Mouse (Mus musculus): Measurements from ENCODE around the gene Cldn19. TPM values are rescaled to one million over a fixed set of nuclear protein-coding genes. Genes with fewer than 3 reads are reported as not detected.

The Cldn19 gene
- polyA plus RNA-seq, 1 experiment from 2014 or later, result not detected

- H3K4me3 ChIP-seq (ENCODE audit: low read depth, low read length), result peak within 1 kb of the TSS; percentile 84
- H3K36me3 ChIP-seq (ENCODE audit: insufficient read depth, low read length), result peaks cover 3% of the 10 kb centered on the region; the same call in 1 of the 2 replicates
- peak; percentile 100 for DNase-seq (ENCODE audit: low spot score)
- peak within 1 kb of the TSS; percentile 77 for H3K9ac ChIP-seq (replicated peaks; ENCODE audit: low read depth)
- peak within 1 kb of the TSS; percentile 97 for H3K4me2 ChIP-seq (replicated peaks; ENCODE audit: low read depth, low read length)
- ATAC-seq, result peak; percentile 99
- no peak for TF ChIP-seq EP300 (IDR thresholded peaks at IDR 0.05)
- no peak for TF ChIP-seq CTCF (IDR thresholded peaks at IDR 0.05)
- no peaks in the 10 kb centered on the region for H3K27me3 ChIP-seq (replicated peaks; ENCODE audit: insufficient read depth, low read length)
- H3K9me3 ChIP-seq (ENCODE audit: low read length), result no peaks in the 10 kb centered on the region
- 2% methylated on average over 57 of the region's 71 CpGs for WGBS
- peak within 1 kb of the TSS; percentile 66 for H3K27ac ChIP-seq (ENCODE audit: low read length)
- peaks cover 6% of the 10 kb centered on the region; the same call in 1 of the 2 replicates for H3K4me1 ChIP-seq (ENCODE audit: insufficient read depth, low read depth, low read length)
Measured at GRCm38 (mm10) chr4:119232410-119233255, 22.6 kb upstream of the Cldn19 start, which contains the start of the genes AU022252 and P3h1. AU022252 (minus strand) TSS chr4:119232712. P3h1 (plus strand) TSS chr4:119232915.

GRCm38 (mm10) chr4:119233256-119233901 lies 21.8 kb upstream of the Cldn19 start:
- H3K27ac ChIP-seq (ENCODE audit: low read length), result peak overlapping the region; percentile 66
- peak overlapping the region; percentile 84 for H3K4me3 ChIP-seq (ENCODE audit: low read depth, low read length)
- H3K9ac ChIP-seq (replicated peaks; ENCODE audit: low read depth), result peak overlapping the region; percentile 66
- ATAC-seq, result peak; percentile 39
- DNase-seq (ENCODE audit: low spot score), result peak; percentile 76
- no peaks in the 10 kb centered on the region for H3K9me3 ChIP-seq (ENCODE audit: low read length)
- H3K36me3 ChIP-seq (ENCODE audit: insufficient read depth, low read length), result 0 out of 2 replicates have a peak, but pooled peaks cover under 1% of the 10 kb centered on the region
- TF ChIP-seq CTCF (IDR thresholded peaks at IDR 0.05) (peak; percentile 44), EP300 (IDR thresholded peaks at IDR 0.05) (no peak)
- under 1% methylated on average over 36 of the region's 36 CpGs for WGBS
- H3K4me1 ChIP-seq (ENCODE audit: insufficient read depth, low read depth, low read length), result peaks cover 6% of the 10 kb centered on the region; the same call in 1 of the 2 replicates
- peak overlapping the region; percentile 97 for H3K4me2 ChIP-seq (replicated peaks; ENCODE audit: low read depth, low read length)
- no peaks in the 10 kb centered on the region for H3K27me3 ChIP-seq (replicated peaks; ENCODE audit: insufficient read depth, low read length)

GRCm38 (mm10) chr4:119234348-119234747 lies 20.9 kb upstream of the Cldn19 start:
- H3K4me1 ChIP-seq (ENCODE audit: insufficient read depth, low read depth, low read length), result peaks cover 6% of the 10 kb centered on the region; the same call in 1 of the 2 replicates
- H3K4me2 ChIP-seq (replicated peaks; ENCODE audit: low read depth, low read length), result peak overlapping the region; percentile 97; the same call in 1 of the 2 replicates
- 78% methylated on average over 3 of the region's 3 CpGs for WGBS
- no peak for ATAC-seq
- no peaks in the 10 kb centered on the region for H3K9me3 ChIP-seq (ENCODE audit: low read length)
- DNase-seq (ENCODE audit: low spot score), result no peak
- no peak overlapping the region for H3K4me3 ChIP-seq (ENCODE audit: low read depth, low read length)
- H3K27ac ChIP-seq (ENCODE audit: low read length), result no peak overlapping the region
- no peaks in the 10 kb centered on the region for H3K36me3 ChIP-seq (ENCODE audit: insufficient read depth, low read length)
- no peak overlapping the region for H3K9ac ChIP-seq (replicated peaks; ENCODE audit: low read depth)
- H3K27me3 ChIP-seq (replicated peaks; ENCODE audit: insufficient read depth, low read length), result no peaks in the 10 kb centered on the region
- TF ChIP-seq CTCF (IDR thresholded peaks at IDR 0.05) (no peak), EP300 (IDR thresholded peaks at IDR 0.05) (no peak)

GRCm38 (mm10) chr4:119238661-119239060 lies 16.6 kb upstream of the Cldn19 start:
- no peak for ATAC-seq
- no peak for DNase-seq (ENCODE audit: low spot score)
- 77% methylated on average over 3 of the region's 3 CpGs for WGBS
- Histone ChIP-seq H3K36me3 (ENCODE audit: insufficient read depth, low read length) (no peaks in the 10 kb centered on the region), H3K27ac (ENCODE audit: low read length) (no peak overlapping the region), H3K27me3 (replicated peaks; ENCODE audit: insufficient read depth, low read length) (no peaks in the 10 kb centered on the region), H3K4me1 (ENCODE audit: insufficient read depth, low read depth, low read length) (peaks cover 4% of the 10 kb centered on the region; the same call in 1 of the 2 replicates), H3K9ac (replicated peaks; ENCODE audit: low read depth) (no peak overlapping the region), H3K4me3 (ENCODE audit: low read depth, low read length) (no peak overlapping the region), H3K9me3 (ENCODE audit: low read length) (no peaks in the 10 kb centered on the region), H3K4me2 (replicated peaks; ENCODE audit: low read depth, low read length) (no peak overlapping the region)
- TF ChIP-seq EP300 (IDR thresholded peaks at IDR 0.05), result no peak
- no peak for TF ChIP-seq CTCF (IDR thresholded peaks at IDR 0.05)

GRCm38 (mm10) chr4:119239181-119239682 lies 16.0 kb upstream of the Cldn19 start:
- Histone ChIP-seq H3K36me3 (ENCODE audit: insufficient read depth, low read length) (no peaks in the 10 kb centered on the region), H3K4me1 (ENCODE audit: insufficient read depth, low read depth, low read length) (no peaks in the 10 kb centered on the region), H3K4me3 (ENCODE audit: low read depth, low read length) (no peak overlapping the region), H3K27me3 (replicated peaks; ENCODE audit: insufficient read depth, low read length) (no peaks in the 10 kb centered on the region), H3K4me2 (replicated peaks; ENCODE audit: low read depth, low read length) (peak overlapping the region; percentile 36), H3K9ac (replicated peaks; ENCODE audit: low read depth) (no peak overlapping the region), H3K27ac (ENCODE audit: low read length) (no peak overlapping the region), H3K9me3 (ENCODE audit: low read length) (no peaks in the 10 kb centered on the region)
- ATAC-seq (peak; percentile 78), DNase-seq (ENCODE audit: low spot score) (peak; percentile 94)
- WGBS, result 37% methylated on average over 12 of the region's 12 CpGs
- TF ChIP-seq EP300 (IDR thresholded peaks at IDR 0.05) (no peak), CTCF (IDR thresholded peaks at IDR 0.05) (peak; percentile 90)

- H3K36me3 ChIP-seq (ENCODE audit: insufficient read depth, low read length), result no peaks in the 10 kb centered on the region
Measured at GRCm38 (mm10) chr4:119241664-119242063, 13.6 kb upstream of the Cldn19 start.

More at GRCm38 (mm10) chr4:119241664-119242063, 13.6 kb upstream of the Cldn19 start:
- WGBS, result 85% methylated on average over 14 of the region's 14 CpGs
- Histone ChIP-seq H3K4me2 (replicated peaks; ENCODE audit: low read depth, low read length) (no peak overlapping the region), H3K4me3 (ENCODE audit: low read depth, low read length) (no peak overlapping the region), H3K4me1 (ENCODE audit: insufficient read depth, low read depth, low read length) (no peaks in the 10 kb centered on the region; the same call in 1 of the 2 replicates), H3K27me3 (replicated peaks; ENCODE audit: insufficient read depth, low read length) (no peaks in the 10 kb centered on the region), H3K9me3 (ENCODE audit: low read length) (no peaks in the 10 kb centered on the region), H3K9ac (replicated peaks; ENCODE audit: low read depth) (no peak overlapping the region), H3K27ac (ENCODE audit: low read length) (no peak overlapping the region)
- DNase-seq (ENCODE audit: low spot score) (no peak), ATAC-seq (no peak)
- TF ChIP-seq CTCF (IDR thresholded peaks at IDR 0.05) (peak; percentile 65), EP300 (IDR thresholded peaks at IDR 0.05) (no peak)

Data from lung, postnatal 0 days (tissue).